Mouse (Mus musculus) liver, adult 2 months (tissue): ENCODE results near the gene Mgea5.

Experiments
- CTCF ChIP-seq: fragments of 200-500 bp; IDR thresholded peaks from 2 replicates; pipeline ENCODE4 v1.5.1; 2011; ENCODE audit warnings: low read depth, low read length, control low read depth
- POLR2A ChIP-seq: fragments of 200-500 bp; IDR thresholded peaks from 2 replicates; pipeline ENCODE4 v1.6.1; 2011; ENCODE audit warnings: low read length, control low read depth; ENCODE audit not compliant: insufficient read depth; ENCODE audit errors: extremely low read depth

GRCm38 (mm10) chr19:45827125-45827524, 43.5 kb upstream of the Mgea5 start:
- TF ChIP-seq POLR2A (no peak), CTCF (no peak)
